Mouse (Mus musculus) retina, adult 2 months (tissue): ENCODE measurements around the gene Fam24a.
A peak's percentile ranks its signal among the peaks of the same experiment; 100 is the strongest.

Experiments
- DNase-seq: peaks from one replicate; pipeline ENCODE4 v3.0.0-alpha.2; 2012; ENCODE audit warnings: low read depth, low spot score

The Fam24a gene

GRCm38 (mm10) chr7:131333564-131333963 lies at the start of gene Fam24a:
Gene Fam24a (plus strand): TSS chr7:131333864.
- DNase-seq: no peak

- DNase-seq: no peak
These were observed 36.5 kb upstream of the Fam24a start for GRCm38 (mm10) chr7:131297151-131297550.

GRCm38 (mm10) chr7:131303340-131303739 lies 30.3 kb upstream of the Fam24a start:
- DNase-seq: no peak

- DNase-seq: no peak
These were observed 26.9 kb upstream of the Fam24a start for GRCm38 (mm10) chr7:131306733-131307132.

- no peak for DNase-seq
These were observed 19.2 kb upstream of the Fam24a start for GRCm38 (mm10) chr7:131314493-131314892.

GRCm38 (mm10) chr7:131317587-131317986 lies 16.1 kb upstream of the Fam24a start:
- no peak for DNase-seq

- DNase-seq: no peak
These were observed 15.3 kb upstream of the Fam24a start for GRCm38 (mm10) chr7:131318340-131318739.

GRCm38 (mm10) chr7:131322192-131322591 lies 11.5 kb upstream of the Fam24a start, which contains the start of gene Cuzd1:
Gene Cuzd1 (minus strand): TSS chr7:131322292.
- no peak for DNase-seq

GRCm38 (mm10) chr7:131327054-131327453 lies 6.6 kb upstream of the Fam24a start:
- DNase-seq: no peak

- DNase-seq: no peak
These were observed 4.2 kb upstream of the Fam24a start, which contains the start of gene Fam24b for GRCm38 (mm10) chr7:131329416-131329815. Gene Fam24b (minus strand): TSS chr7:131329516.

- no peak for DNase-seq
These were observed 2.0 kb upstream of the Fam24a start for GRCm38 (mm10) chr7:131331688-131332087.

- no peak for DNase-seq
These were observed 3.9 kb downstream of the Fam24a start for GRCm38 (mm10) chr7:131337502-131338068.

- no peak for DNase-seq
These were observed 12.3 kb downstream of the Fam24a start for GRCm38 (mm10) chr7:131345856-131346541.

GRCm38 (mm10) chr7:131356105-131356504 lies 22.4 kb downstream of the Fam24a start:
- no peak for DNase-seq

- DNase-seq: no peak
These were observed 28.6 kb downstream of the Fam24a start for GRCm38 (mm10) chr7:131362269-131362614.

GRCm38 (mm10) chr7:131362615-131363300 lies 29.1 kb downstream of the Fam24a start, which contains the start of gene 2310057M21Rik:
Gene 2310057M21Rik (minus strand): TSS chr7:131362759.
- peak; percentile 96 for DNase-seq

- no peak for DNase-seq
These were observed 30.5 kb downstream of the Fam24a start for GRCm38 (mm10) chr7:131364131-131364530.

- peak; percentile 77 for DNase-seq
These were observed 37.2 kb downstream of the Fam24a start, which contains the start of gene Pstk for GRCm38 (mm10) chr7:131370648-131371469. Gene Pstk (plus strand): TSS chr7:131371141.

GRCm38 (mm10) chr7:131371470-131371860 lies 37.8 kb downstream of the Fam24a start:
- DNase-seq: no peak

GRCm38 (mm10) chr7:131371880-131372651 lies 38.4 kb downstream of the Fam24a start:
- DNase-seq: no peak
